Mouse (Mus musculus): ENCODE data around the gene Tmbim4. TPM values are rescaled to one million over a fixed set of nuclear protein-coding genes. Genes with fewer than 3 reads are reported as not detected.
"Not testable (repeated sequence)": the region's sequence is repeated elsewhere in the genome, so short reads cannot be mapped to it uniquely, and the experiment has no call there.

Tmbim4 gene
- total RNA-seq, 4 experiments from 2014 or later = 58.6 to 66.2 (median 62.9) TPM

- no peak for DNase-seq (ENCODE audit: low spot score in 2 of 2)
These were observed 8.1 kb upstream of the Tmbim4 start for GRCm38 (mm10) chr10:120193255-120193654.

- DNase-seq (ENCODE audit: low spot score in 2 of 2) = no peak
These were observed 4.1 kb upstream of the Tmbim4 start for GRCm38 (mm10) chr10:120197061-120197835.

GRCm38 (mm10) chr10:120201961-120202402 is 592 bp downstream of the Tmbim4 start, which contains the start of gene Irak3:
Gene Irak3 (minus strand): TSS chr10:120202130.
- DNase-seq (ENCODE audit: low spot score in 2 of 2) = peak in 1 of 2 experiments; percentile 72

- DNase-seq (ENCODE audit: low spot score in 2 of 2) = no peak
These were observed 1.3 kb downstream of the Tmbim4 start for GRCm38 (mm10) chr10:120202467-120203250.

- DNase-seq (ENCODE audit: low spot score in 2 of 2) = no peak
These were observed 3.3 kb downstream of the Tmbim4 start for GRCm38 (mm10) chr10:120204591-120205210.

GRCm38 (mm10) chr10:120208015-120208414 is 6.6 kb downstream of the Tmbim4 start:
- DNase-seq (ENCODE audit: low spot score in 2 of 2) = no peak

GRCm38 (mm10) chr10:120208575-120209538 is 7.5 kb downstream of the Tmbim4 start:
- peak; percentile 82 to 85 for DNase-seq (ENCODE audit: low spot score in 2 of 2)

- DNase-seq (ENCODE audit: low spot score in 2 of 2) = no peak
These were observed 8.1 kb downstream of the Tmbim4 start for GRCm38 (mm10) chr10:120209539-120209925.

GRCm38 (mm10) chr10:120210096-120210495 is 8.7 kb downstream of the Tmbim4 start:
- no peak for DNase-seq (ENCODE audit: low spot score in 2 of 2)

GRCm38 (mm10) chr10:120217099-120217498 is 15.7 kb downstream of the Tmbim4 start:
- not testable (repeated sequence) for DNase-seq (ENCODE audit: low spot score in 2 of 2)

GRCm38 (mm10) chr10:120218996-120219395 is 17.6 kb downstream of the Tmbim4 start:
- no peak for DNase-seq (ENCODE audit: low spot score in 2 of 2)

GRCm38 (mm10) chr10:120219578-120220359 is 18.4 kb downstream of the Tmbim4 start:
- no peak for DNase-seq (ENCODE audit: low spot score in 2 of 2)

GRCm38 (mm10) chr10:120220776-120221175 is 19.4 kb downstream of the Tmbim4 start:
- no peak for DNase-seq (ENCODE audit: low spot score in 2 of 2)

- peak; percentile 65 to 78 for DNase-seq (ENCODE audit: low spot score in 2 of 2)
These were observed 25.7 kb downstream of the Tmbim4 start, which contains the start of gene Llph for GRCm38 (mm10) chr10:120226871-120227661. Gene Llph (plus strand): TSS chr10:120227070.

- DNase-seq (ENCODE audit: low spot score in 2 of 2) = peak in 1 of 2 experiments; percentile 54
These were observed 30.3 kb downstream of the Tmbim4 start for GRCm38 (mm10) chr10:120231718-120232117.

GRCm38 (mm10) chr10:120233655-120234367 is 32.4 kb downstream of the Tmbim4 start:
- peak in 1 of 2 experiments; percentile 54 for DNase-seq (ENCODE audit: low spot score in 2 of 2)

- no peak for DNase-seq (ENCODE audit: low spot score in 2 of 2)
These were observed 35.5 kb downstream of the Tmbim4 start for GRCm38 (mm10) chr10:120236855-120237254.

- DNase-seq (ENCODE audit: low spot score in 2 of 2) = no peak
These were observed 36.9 kb downstream of the Tmbim4 start for GRCm38 (mm10) chr10:120238241-120238640.

Measured in layer of hippocampus, adult 8-10 months (tissue).